Mouse (Mus musculus) megakaryocyte, embryonic 14.5 days (primary cell): ENCODE measurements around the gene Sly. TPM values are rescaled to one million over a fixed set of nuclear protein-coding genes. Genes with fewer than 3 reads are reported as not detected.
"Not testable (repeated sequence)": the region's sequence is repeated elsewhere in the genome, so short reads cannot be mapped to it uniquely, and the experiment has no call there.

Experiments
- H3K27me3 ChIP-seq: replicated peaks from 2 replicates; pipeline ENCODE3; 2012; ENCODE audit warnings: inconsistent platforms
- H3K36me3 ChIP-seq: replicated peaks from 2 replicates; pipeline ENCODE3; 2012; ENCODE audit warnings: low read length, inconsistent platforms, mixed read lengths
- H3K4me1 ChIP-seq: 2 replicates; pipeline ENCODE4 v1.6.1; 2012; ENCODE audit warnings: inconsistent platforms
- H3K4me3 ChIP-seq: replicated peaks from 2 replicates; pipeline ENCODE3; 2012; ENCODE audit warnings: moderate library complexity, mild to moderate bottlenecking, inconsistent platforms
- H3K9me3 ChIP-seq: 2 replicates; pipeline ENCODE4 v1.6.1; 2012; ENCODE audit warnings: inconsistent platforms
- polyA plus RNA-seq: library from polyadenylated mRNA; stranded (reverse); fragments of >175 nt; gene quantifications from 2 replicates; pipeline ENCODE4 v1.2.3, GENCODE M21; 2012; ENCODE audit warnings: low replicate concordance; ENCODE audit not compliant: insufficient read depth

Gene Sly
- not detected in 2 replicates for polyA plus RNA-seq

- H3K36me3 ChIP-seq, H3K4me1 ChIP-seq, H3K27me3 ChIP-seq, H3K4me3 ChIP-seq, H3K9me3 ChIP-seq: not testable (repeated sequence)
These were observed at the start of gene Sly for GRCm38 (mm10) chrY:57186888-57187287. Gene Sly, plus strand, starts transcription at chrY:57187188.
